31 mouse cellular contexts compared by ENCODE assay signal in genomic region chr8:64703191-64703590, GRCm38 (mm10).
"Had no signal": no experiment of that assay in that cellular context is flagged by ENCODE, and none has a peak within 500 bp of the region (broad histone marks: within the 10 kb centered on the region; RNA-seq: fewer than 3 reads in every experiment).

No protein-coding gene starts in this region.

- H3K9me3 ChIP-seq: limb, embryonic 10.5 days; limb, embryonic 12.5 days; limb, embryonic 13.5 days; limb, embryonic 15.5 days; liver, embryonic 12.5 days; liver, embryonic 13.5 days; liver, embryonic 15.5 days; lung, embryonic 15.5 days; megakaryocyte, embryonic 14.5 days; midbrain, embryonic 10.5 days; midbrain, embryonic 12.5 days; midbrain, embryonic 15.5 days; neural tube, embryonic 12.5 days had no signal

- H3K4me3 ChIP-seq: left cerebral cortex, adult 2 months; limb, embryonic 10.5 days; limb, embryonic 12.5 days; limb, embryonic 13.5 days; limb, embryonic 15.5 days; liver, embryonic 12.5 days; liver, embryonic 13.5 days; liver, embryonic 15.5 days; lung, embryonic 15.5 days; megakaryocyte, embryonic 14.5 days; midbrain, embryonic 10.5 days; midbrain, embryonic 12.5 days; midbrain, embryonic 13.5 days; midbrain, embryonic 15.5 days; myocyte; neural tube, embryonic 12.5 days had no signal

- H3K4me2 ChIP-seq: limb, embryonic 12.5 days; limb, embryonic 13.5 days; limb, embryonic 15.5 days; liver, embryonic 11.5 days; liver, embryonic 12.5 days; liver, embryonic 13.5 days; liver, embryonic 15.5 days; lung, embryonic 14.5 days; lung, embryonic 15.5 days; midbrain, embryonic 12.5 days; midbrain, embryonic 13.5 days; midbrain, embryonic 15.5 days; neural tube, embryonic 12.5 days had no signal

- ATAC-seq: liver, embryonic 12.5 days; liver, postnatal 0 days; lung, postnatal 0 days; midbrain, embryonic 13.5 days; midbrain, embryonic 15.5 days; midbrain, embryonic 16.5 days had no signal

- H3K27me3 ChIP-seq: limb, embryonic 12.5 days; limb, embryonic 13.5 days; limb, embryonic 15.5 days; liver, embryonic 12.5 days; liver, embryonic 13.5 days; liver, embryonic 15.5 days; lung, embryonic 15.5 days; midbrain, embryonic 12.5 days; midbrain, embryonic 13.5 days; midbrain, embryonic 15.5 days; neural tube, embryonic 12.5 days had no signal

- H3K36me3 ChIP-seq: limb, embryonic 10.5 days; limb, embryonic 12.5 days; limb, embryonic 13.5 days; limb, embryonic 15.5 days; liver, embryonic 12.5 days; liver, embryonic 13.5 days; liver, embryonic 15.5 days; lung, embryonic 15.5 days; midbrain, embryonic 10.5 days; midbrain, embryonic 12.5 days; midbrain, embryonic 13.5 days; midbrain, embryonic 15.5 days; neural tube, embryonic 12.5 days had no signal

- H3K27ac ChIP-seq: left cerebral cortex, adult 2 months; limb, embryonic 10.5 days; limb, embryonic 12.5 days; limb, embryonic 13.5 days; limb, embryonic 15.5 days; liver, embryonic 12.5 days; liver, embryonic 13.5 days; liver, embryonic 14.5 days; liver, embryonic 15.5 days; lung, embryonic 15.5 days; macrophage; midbrain, embryonic 10.5 days; midbrain, embryonic 12.5 days; midbrain, embryonic 13.5 days; midbrain, embryonic 15.5 days; neural tube, embryonic 12.5 days had no signal

- H3K4me1 ChIP-seq: limb, embryonic 10.5 days; limb, embryonic 12.5 days; limb, embryonic 13.5 days; limb, embryonic 15.5 days; liver, embryonic 12.5 days; liver, embryonic 13.5 days; liver, embryonic 15.5 days; lung, embryonic 15.5 days; megakaryocyte, embryonic 14.5 days; midbrain, embryonic 10.5 days; midbrain, embryonic 12.5 days; midbrain, embryonic 13.5 days; midbrain, embryonic 15.5 days; neural tube, embryonic 12.5 days had no signal

- H3K9ac ChIP-seq: limb, embryonic 12.5 days; limb, embryonic 13.5 days; limb, embryonic 15.5 days; liver, embryonic 12.5 days; liver, embryonic 13.5 days; liver, embryonic 14.5 days; liver, embryonic 15.5 days; liver, postnatal 0 days; lung, embryonic 14.5 days; lung, embryonic 15.5 days; midbrain, embryonic 12.5 days; midbrain, embryonic 13.5 days; midbrain, embryonic 15.5 days; neural tube, embryonic 12.5 days had no signal

- DNase-seq: left cerebral cortex, postnatal 4 days; liver; liver, embryonic 13.5 days; liver, postnatal 0 days; lung, adult 18-20 months; lung, adult 2 months; lung, embryonic 14.5 days; lung, postnatal 10 days; lung, postnatal 14 days; lung, postnatal 36 days; lung, postnatal 4 days had no signal
